Mouse (Mus musculus) lung, postnatal 0 days (tissue): Measurements from ENCODE around the gene Ascc2. TPM values are rescaled to one million over a fixed set of nuclear protein-coding genes. Genes with fewer than 3 reads are reported as not detected.
A peak's percentile ranks its signal among the peaks of the same experiment; 100 is the strongest.

Experiments used
- ATAC-seq: fragments of 200-750 bp; cut with Nextera tagmentation; 2 replicates; pipeline ENCODE4 v1.8.0; 2017; ENCODE audit warnings: moderate library complexity
- DNase-seq: peaks from one replicate; pipeline ENCODE4 v3.0.0-alpha.2; 2016; ENCODE audit warnings: low spot score
- H3K27ac ChIP-seq: fragments of 300-500 bp; sonication (generic); 2 replicates; pipeline ENCODE4 v1.5.1; 2014; ENCODE audit warnings: antibody characterized with exemption, mild to moderate bottlenecking, low read length, mixed read lengths
- H3K27me3 ChIP-seq: fragments of 300-500 bp; sonication (generic); replicated peaks from 2 replicates; pipeline ENCODE4 v1.6.1; 2014; ENCODE audit warnings: low read length, mixed read lengths; ENCODE audit not compliant: insufficient read depth
- H3K36me3 ChIP-seq: fragments of 300-500 bp; sonication (generic); 2 replicates; pipeline ENCODE4 v1.6.1; 2014; ENCODE audit warnings: low read length, mixed read lengths; ENCODE audit not compliant: insufficient read depth
- H3K4me1 ChIP-seq: fragments of 300-500 bp; sonication (generic); 2 replicates; pipeline ENCODE4 v1.6.1; 2014; ENCODE audit warnings: antibody characterized with exemption, low read depth, low read length, mixed read lengths; ENCODE audit not compliant: insufficient read depth
- H3K4me2 ChIP-seq: fragments of 300-500 bp; sonication (generic); replicated peaks from 2 replicates; pipeline ENCODE4 v1.6.1; 2014; ENCODE audit warnings: low read depth, mild to moderate bottlenecking, low read length, moderate library complexity, mixed read lengths
- H3K4me3 ChIP-seq: fragments of 300-500 bp; sonication (generic); 2 replicates; pipeline ENCODE4 v1.5.1; 2014; ENCODE audit warnings: low read depth, low read length
- H3K9ac ChIP-seq: fragments of 300-500 bp; sonication (generic); replicated peaks from 2 replicates; pipeline ENCODE4 v1.6.1; 2014; ENCODE audit warnings: low read depth, mild to moderate bottlenecking
- H3K9me3 ChIP-seq: fragments of 300-500 bp; sonication (generic); 2 replicates; pipeline ENCODE4 v1.6.1; 2016; ENCODE audit warnings: low read length, mixed read lengths
- CTCF ChIP-seq: IDR thresholded peaks from 2 replicates; pipeline ENCODE4 v1.5.1; 2016; ENCODE audit warnings: antibody characterized with exemption, mild to moderate bottlenecking
- EP300 ChIP-seq: IDR thresholded peaks from 2 replicates; pipeline ENCODE4 v1.6.1; 2016; ENCODE audit warnings: antibody characterized with exemption, mild to moderate bottlenecking, control low read depth
- WGBS: fragments of 180-500 bp; shearing (Covaris S2); extraction: QIAGEN DNeasy Blood & Tissue Kit; methylation state at CpG from one replicate; pipeline ENCODE4 v1.1.7; 2014; 5-methylcytosine and 5-hydroxymethylcytosine counted together
- polyA plus RNA-seq: library from polyadenylated mRNA; unstranded; fragments of >200 nt; fragmentation: Nextera tagmentation; extraction: Ambion mirVana; gene quantifications from 2 replicates; pipeline ENCODE4 v1.2.1, GENCODE M21; 2015

Gene Ascc2
- polyA plus RNA-seq, 1 experiment from 2014 or later = 21.7 TPM

GRCm38 (mm10) chr11:4606541-4606940 lies 31.0 kb upstream of the Ascc2 start:
- no peaks in the 10 kb centered on the region for H3K9me3 ChIP-seq
- peak; percentile 26 for ATAC-seq
- 59% methylated on average over 1 of the region's 1 CpGs for WGBS
- H3K27me3 ChIP-seq = no peaks in the 10 kb centered on the region
- no peak overlapping the region for H3K4me3 ChIP-seq
- H3K4me1 ChIP-seq = no peaks in the 10 kb centered on the region
- DNase-seq = no peak
- no peak overlapping the region for H3K9ac ChIP-seq
- H3K4me2 ChIP-seq = no peak overlapping the region
- TF ChIP-seq CTCF (no peak), EP300 (no peak)
- no peaks in the 10 kb centered on the region for H3K36me3 ChIP-seq
- no peak overlapping the region for H3K27ac ChIP-seq

- Histone ChIP-seq H3K27me3 (no peaks in the 10 kb centered on the region), H3K9me3 (no peaks in the 10 kb centered on the region), H3K36me3 (no peaks in the 10 kb centered on the region), H3K4me2 (no peak overlapping the region), H3K27ac (no peak overlapping the region), H3K9ac (no peak overlapping the region), H3K4me1 (no peaks in the 10 kb centered on the region), H3K4me3 (no peak overlapping the region)
- DNase-seq = no peak
- WGBS = 66% methylated on average over 2 of the region's 2 CpGs
- ATAC-seq = no peak
- no peak for TF ChIP-seq EP300
- TF ChIP-seq CTCF = no peak
These were observed 25.6 kb upstream of the Ascc2 start for GRCm38 (mm10) chr11:4611904-4612303.

- Histone ChIP-seq H3K4me2 (no peak within 1 kb of the TSS), H3K4me3 (no peak within 1 kb of the TSS), H3K27me3 (no peaks in the 10 kb centered on the region), H3K4me1 (no peaks in the 10 kb centered on the region; the same call in 1 of the 2 replicates), H3K9ac (no peak within 1 kb of the TSS), H3K27ac (no peak within 1 kb of the TSS), H3K36me3 (no peaks in the 10 kb centered on the region), H3K9me3 (no peaks in the 10 kb centered on the region)
- DNase-seq (no peak), ATAC-seq (no peak)
- WGBS = 52% methylated on average over 16 of the region's 16 CpGs
- TF ChIP-seq EP300 (no peak), CTCF (no peak)
These were observed 17.5 kb upstream of the Ascc2 start, which contains the start of gene Gm11032 for GRCm38 (mm10) chr11:4620017-4620485. Gm11032 (plus strand) TSS chr11:4620067.

- Histone ChIP-seq H3K4me3 (no peak overlapping the region), H3K9ac (no peak overlapping the region), H3K9me3 (no peaks in the 10 kb centered on the region), H3K27ac (no peak overlapping the region), H3K27me3 (no peaks in the 10 kb centered on the region), H3K36me3 (no peaks in the 10 kb centered on the region), H3K4me2 (no peak overlapping the region), H3K4me1 (no peaks in the 10 kb centered on the region; the same call in 1 of the 2 replicates)
- DNase-seq = peak; percentile 43
- 39% methylated on average over 13 of the region's 13 CpGs for WGBS
- TF ChIP-seq EP300 (no peak), CTCF (no peak)
- ATAC-seq = no peak
These were observed 16.9 kb upstream of the Ascc2 start for GRCm38 (mm10) chr11:4620501-4621108.

GRCm38 (mm10) chr11:4621866-4622265 lies 15.7 kb upstream of the Ascc2 start:
- 62% methylated on average over 4 of the region's 4 CpGs for WGBS

GRCm38 (mm10) chr11:4622442-4622986 lies 15.0 kb upstream of the Ascc2 start:
- no peak overlapping the region for H3K9ac ChIP-seq
- H3K36me3 ChIP-seq = no peaks in the 10 kb centered on the region
- H3K4me2 ChIP-seq = no peak overlapping the region
- no peaks in the 10 kb centered on the region for H3K27me3 ChIP-seq
- peak; percentile 38 for ATAC-seq
- no peak overlapping the region for H3K27ac ChIP-seq
- DNase-seq = no peak
- no peak for TF ChIP-seq EP300
- TF ChIP-seq CTCF = no peak
- no peak overlapping the region for H3K4me3 ChIP-seq
- WGBS = 55% methylated on average over 7 of the region's 7 CpGs
- H3K4me1 ChIP-seq = no peaks in the 10 kb centered on the region; the same call in 1 of the 2 replicates
- H3K9me3 ChIP-seq = no peaks in the 10 kb centered on the region

More at GRCm38 (mm10) chr11:4621866-4622265, 15.7 kb upstream of the Ascc2 start:
- Histone ChIP-seq H3K4me2 (no peak overlapping the region), H3K27me3 (no peaks in the 10 kb centered on the region), H3K4me3 (no peak overlapping the region), H3K27ac (no peak overlapping the region), H3K9me3 (no peaks in the 10 kb centered on the region), H3K4me1 (no peaks in the 10 kb centered on the region; the same call in 1 of the 2 replicates), H3K9ac (no peak overlapping the region), H3K36me3 (no peaks in the 10 kb centered on the region)
- no peak for TF ChIP-seq CTCF
- TF ChIP-seq EP300 = no peak
- ATAC-seq = no peak
- no peak for DNase-seq
